Mouse (Mus musculus) mouse trophoblast stem cell (cell line): Measurements from ENCODE around the gene Uqcc2.

ENCODE experiments used
- in situ Hi-C, 2 experiments: fragments of 300-500 bp; cut with MseI, MboI; formaldehyde crosslinking; loops; 2 replicates in 1 of 2; 3 replicates in 1 of 2; pipeline ENCODE4 v1.15.1; 2025

Gene Uqcc2

GRCm38 (mm10) chr17:27125185-27125584 lies 8.5 kb downstream of the Uqcc2 start:
- in situ Hi-C loops: no loop called here

DNA sequence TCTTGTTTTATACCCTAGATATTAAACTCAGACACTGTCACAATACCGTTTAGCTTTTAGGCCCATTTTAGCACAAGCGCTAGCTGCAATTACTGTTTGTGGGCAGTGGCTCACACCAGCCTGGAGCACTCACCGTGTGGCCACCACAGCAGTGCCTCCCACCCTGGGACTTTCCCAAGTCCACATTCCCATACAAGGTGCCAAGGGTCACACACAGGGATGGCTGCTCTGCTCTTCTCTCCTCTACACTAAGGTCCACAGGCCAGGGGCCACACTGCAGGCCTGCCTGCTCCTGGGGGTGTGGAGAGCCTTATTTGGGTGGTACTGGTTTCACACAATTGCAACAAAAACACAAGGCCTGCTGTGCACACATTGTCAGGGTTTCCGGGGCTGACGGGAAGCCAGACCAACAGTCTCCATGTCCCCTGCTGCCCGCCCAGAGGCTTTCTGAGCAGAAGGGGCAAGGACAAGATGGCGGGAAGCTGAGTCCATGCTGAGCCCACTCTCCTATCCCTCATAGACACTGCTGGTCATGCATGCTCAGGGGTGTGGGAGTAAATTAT lies 9.8 kb downstream of the Uqcc2 start:
- in situ Hi-C loops: no loop called here

DNA sequence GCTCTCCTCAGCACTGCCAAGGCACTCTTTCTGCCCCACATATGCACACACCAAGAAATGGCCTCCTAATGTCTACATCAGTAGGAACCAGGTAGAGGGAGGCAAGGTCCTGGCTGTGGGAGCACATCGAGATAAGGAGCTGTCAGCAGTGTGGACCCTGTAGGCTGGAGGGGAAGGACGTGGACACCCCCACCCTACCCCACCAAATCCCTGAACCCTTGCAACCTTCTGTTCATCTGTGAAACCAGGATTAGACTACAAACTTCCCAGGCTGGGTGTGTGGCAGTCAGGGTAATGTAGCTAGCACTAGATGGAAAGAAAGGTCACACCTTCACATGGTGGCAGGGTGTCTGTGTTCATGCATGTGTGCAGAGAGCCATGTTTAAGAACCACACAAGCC lies 10.6 kb downstream of the Uqcc2 start:
- in situ Hi-C loops: no loop called here

GRCm38 (mm10) chr17:27122701-27123100 lies 11.0 kb downstream of the Uqcc2 start:
- in situ Hi-C loops: no loop called here

DNA sequence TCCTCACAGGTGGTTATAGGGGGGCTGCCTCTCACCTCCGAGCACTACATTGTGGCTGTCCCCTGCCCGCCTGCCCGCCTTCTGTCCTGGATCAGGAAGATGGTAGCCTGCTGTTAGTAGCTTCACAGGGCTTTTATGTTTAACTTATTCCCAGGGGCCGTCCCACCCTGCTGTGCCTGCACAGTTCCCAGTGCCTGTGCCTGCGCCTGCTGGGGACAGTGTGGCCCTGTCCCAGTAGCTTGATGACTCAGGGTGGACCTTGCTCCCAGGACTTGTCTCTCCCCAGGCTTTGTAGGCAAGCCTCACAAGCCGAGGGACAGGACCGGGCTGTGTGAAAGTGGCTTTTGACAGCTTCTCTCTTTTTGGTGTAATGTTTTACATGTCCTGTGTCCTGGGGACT lies 11.9 kb downstream of the Uqcc2 start:
- in situ Hi-C loops: no loop called here

DNA sequence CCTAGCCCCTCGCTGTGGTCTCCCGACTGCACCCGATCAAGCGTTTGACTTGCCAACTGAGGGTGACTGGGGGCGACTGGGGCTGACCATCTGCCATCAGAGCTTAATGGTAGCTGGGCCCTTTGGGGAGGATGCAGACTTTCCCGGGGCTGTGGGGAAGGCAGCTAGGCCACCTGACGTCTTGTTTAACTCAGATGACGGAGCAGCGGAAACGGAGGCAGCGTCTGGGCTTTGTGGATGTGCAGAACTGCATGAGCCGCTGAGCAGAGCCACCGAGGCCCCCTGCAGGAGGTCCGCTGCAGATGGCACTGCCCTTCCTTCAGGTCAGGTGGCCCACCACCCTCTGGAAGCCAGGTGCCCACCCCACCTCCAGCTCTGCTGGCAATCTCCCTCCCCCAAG lies 12.4 kb downstream of the Uqcc2 start:
- in situ Hi-C loops: no loop called here

DNA sequence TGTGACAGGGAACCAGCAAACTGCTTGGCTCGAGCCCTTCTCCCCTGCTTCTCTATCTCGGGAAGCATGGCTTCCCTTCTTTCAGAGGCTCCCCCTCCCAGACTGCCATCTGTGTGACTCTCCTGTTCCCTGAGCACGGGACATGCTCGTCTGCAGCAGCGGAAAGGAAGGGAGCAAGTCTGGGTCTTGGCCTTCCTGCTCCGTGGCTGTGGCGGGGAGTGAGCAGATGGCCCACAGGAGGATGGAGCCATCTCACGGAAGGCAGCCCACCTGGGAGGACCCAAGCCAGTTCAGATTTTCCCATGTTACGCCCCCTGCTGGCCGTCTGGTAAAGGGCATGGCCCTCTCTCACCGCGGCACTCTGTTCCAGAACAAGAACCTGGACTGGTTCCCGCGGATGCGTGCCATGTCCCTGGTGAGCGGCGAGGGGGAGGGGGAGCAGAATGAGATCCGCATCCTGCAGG lies 13.1 kb downstream of the Uqcc2 start:
- in situ Hi-C loops: no loop called here

- in situ Hi-C loops: no loop called here
These were observed 13.8 kb downstream of the Uqcc2 start for GRCm38 (mm10) chr17:27119954-27120353.

DNA sequence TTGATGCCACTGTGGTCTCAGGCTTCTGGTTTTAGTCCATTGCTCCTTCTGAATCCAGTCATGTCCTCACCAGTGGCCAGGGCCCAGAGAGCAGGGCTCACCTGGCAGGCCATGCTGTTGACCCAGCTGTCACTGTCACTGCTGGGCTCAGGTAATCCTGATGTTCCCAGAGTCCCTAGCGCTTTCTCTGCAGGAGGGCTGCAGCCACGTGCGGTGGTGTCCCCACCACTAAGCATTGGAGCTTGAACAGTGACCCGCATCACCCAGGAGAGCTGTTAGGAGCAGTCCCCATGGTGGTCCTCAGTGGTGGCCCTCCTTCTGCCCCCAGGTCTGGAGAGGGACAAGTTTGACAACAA lies 14.2 kb downstream of the Uqcc2 start:
- in situ Hi-C loops: no loop called here

DNA sequence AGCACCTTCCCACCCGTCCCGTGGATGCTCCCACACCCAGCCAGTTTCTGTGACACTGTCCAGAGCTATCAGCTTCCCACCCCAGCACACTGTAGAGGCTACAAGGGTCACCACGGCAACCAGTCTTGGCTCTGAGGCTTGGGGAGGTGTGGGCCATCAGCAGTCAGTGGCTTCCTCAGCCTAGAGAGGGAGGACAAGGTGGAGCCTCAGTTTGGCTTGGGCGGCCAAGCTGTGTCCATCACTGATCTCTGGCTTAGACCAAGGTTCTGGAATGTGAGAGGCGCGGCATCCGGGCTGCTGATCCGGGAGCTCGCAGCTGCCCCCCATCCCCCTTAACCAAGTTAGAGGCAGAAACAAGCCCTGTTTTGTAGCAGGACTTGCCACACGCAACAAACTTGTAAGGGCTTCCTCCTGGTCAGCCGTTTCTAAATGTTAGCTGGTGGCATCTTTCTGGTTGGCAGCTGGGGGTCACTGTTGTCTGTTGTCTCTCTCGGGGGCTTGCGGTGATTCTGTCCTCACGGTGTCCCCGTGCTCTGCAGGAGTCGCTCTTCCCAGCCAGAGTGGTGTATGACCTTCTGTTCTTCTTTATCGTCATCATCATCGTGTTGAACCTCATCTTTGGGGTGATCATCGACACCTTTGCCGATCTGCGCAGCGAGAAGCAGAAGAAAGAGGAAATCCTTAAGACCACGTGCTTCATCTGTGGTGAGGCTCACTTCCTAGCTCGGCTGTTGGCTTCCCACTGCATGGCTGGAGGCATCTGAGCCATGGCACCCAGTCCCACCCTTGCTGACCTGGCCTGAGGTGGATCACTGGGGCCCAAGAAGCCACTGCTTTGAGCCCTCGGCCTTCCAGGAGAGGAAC lies 14.8 kb downstream of the Uqcc2 start:
- in situ Hi-C loops: no loop called here

DNA sequence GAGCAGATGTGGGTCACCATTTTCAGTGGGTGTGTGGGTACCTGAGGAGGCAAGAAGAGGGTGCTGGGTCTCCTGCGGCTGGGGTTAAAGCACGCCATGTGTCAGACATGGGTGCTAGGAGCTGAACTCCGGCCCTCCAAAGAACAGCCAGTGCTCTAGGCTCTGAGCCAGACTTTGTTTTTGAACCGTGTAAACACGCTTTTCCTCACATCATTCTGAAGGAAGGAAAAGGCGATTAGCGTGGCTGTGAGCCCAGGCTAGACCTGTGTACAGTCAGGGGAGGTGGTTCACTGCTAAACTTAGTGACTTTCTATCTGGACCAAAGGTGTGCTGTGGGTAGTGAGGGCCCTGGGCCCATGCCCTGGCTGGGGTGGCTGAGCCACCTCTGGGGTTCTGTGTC lies 23.6 kb downstream of the Uqcc2 start:
- in situ Hi-C loops: no loop called here

- in situ Hi-C loops: no loop called here
These were observed 25.8 kb downstream of the Uqcc2 start for GRCm38 (mm10) chr17:27107936-27108335.

DNA sequence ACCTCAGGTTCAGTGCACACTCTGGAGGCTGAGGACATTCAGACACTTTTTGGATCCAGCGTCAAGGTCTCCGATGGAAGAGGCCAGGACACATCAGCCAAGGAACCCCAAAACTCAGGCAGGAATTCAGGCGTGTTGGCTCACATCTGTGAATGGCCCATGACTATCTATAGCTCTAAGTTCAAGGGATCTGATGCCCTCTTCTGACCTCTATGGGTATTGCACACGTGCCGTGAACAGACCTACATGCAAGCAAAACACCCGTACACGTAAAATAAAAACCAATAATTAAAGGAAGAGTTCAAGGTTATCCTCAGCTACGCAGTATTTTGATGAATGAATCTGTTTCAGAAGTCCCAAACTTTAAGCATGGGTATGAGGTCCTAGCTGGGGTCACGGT lies 27.0 kb downstream of the Uqcc2 start:
- in situ Hi-C loops: no loop called here

GRCm38 (mm10) chr17:27105698-27106470 lies 27.8 kb downstream of the Uqcc2 start:
- in situ Hi-C loops: no loop called here

GRCm38 (mm10) chr17:27101675-27102074 lies 32.0 kb downstream of the Uqcc2 start:
- in situ Hi-C loops: no loop called here

DNA sequence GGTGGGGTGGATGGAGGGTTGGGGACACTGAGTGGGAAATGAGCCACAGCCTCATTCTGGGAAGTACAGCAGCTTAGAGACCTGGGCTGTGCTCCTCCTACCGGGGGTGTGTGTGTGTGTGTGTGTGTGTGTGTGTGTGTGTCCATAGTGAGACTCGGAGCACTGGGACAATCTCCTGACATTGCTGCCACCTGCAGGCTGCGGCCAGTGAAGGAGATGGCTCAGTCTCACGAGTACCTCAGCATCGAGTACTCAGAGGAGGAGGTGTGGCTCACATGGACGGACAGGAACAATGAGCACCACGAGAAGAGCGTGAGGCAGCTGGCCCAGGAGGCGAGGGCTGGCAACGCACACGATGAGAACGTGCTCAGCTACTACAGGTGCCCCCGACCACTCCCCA lies 38.0 kb downstream of the Uqcc2 start:
- in situ Hi-C loops: no loop called here

GRCm38 (mm10) chr17:27090068-27090467 lies 43.6 kb downstream of the Uqcc2 start:
- in situ Hi-C loops: no loop called here

- in situ Hi-C loops: loop anchor here in 1 of 2 experiments (10.0 kb wide), 1 partner anchor 53 kb away; no protein-coding TSS in a partner anchor
These were observed 46.3 kb downstream of the Uqcc2 start for GRCm38 (mm10) chr17:27087426-27087825.

DNA sequence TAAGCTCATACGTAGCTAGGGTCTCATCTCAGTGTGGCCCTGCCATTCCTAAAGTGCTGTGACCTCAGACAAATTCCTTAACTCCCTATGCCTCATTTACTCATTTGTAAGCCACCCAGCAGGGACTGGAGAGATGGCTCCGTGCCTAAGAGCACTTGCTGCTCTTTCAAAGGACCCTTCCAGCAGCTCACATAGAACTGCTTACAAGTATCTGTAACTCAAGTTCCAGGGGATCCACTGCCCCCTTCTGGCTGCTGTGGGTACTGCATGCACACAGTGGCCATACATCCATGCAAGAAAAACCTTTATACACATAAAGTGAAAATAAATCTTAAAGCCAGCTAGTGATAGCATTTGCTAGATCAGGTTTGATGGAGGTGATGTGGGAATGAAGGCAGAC lies 48.0 kb downstream of the Uqcc2 start:
- in situ Hi-C loops: loop anchor here in 1 of 2 experiments (10.0 kb wide), 1 partner anchor 51 kb away; no protein-coding TSS in a partner anchor

- in situ Hi-C loops: loop anchor here in 1 of 2 experiments (10.0 kb wide), 1 partner anchor 49 kb away; no protein-coding TSS in a partner anchor
These were observed 50.1 kb downstream of the Uqcc2 start for GRCm38 (mm10) chr17:27083601-27084000.

DNA sequence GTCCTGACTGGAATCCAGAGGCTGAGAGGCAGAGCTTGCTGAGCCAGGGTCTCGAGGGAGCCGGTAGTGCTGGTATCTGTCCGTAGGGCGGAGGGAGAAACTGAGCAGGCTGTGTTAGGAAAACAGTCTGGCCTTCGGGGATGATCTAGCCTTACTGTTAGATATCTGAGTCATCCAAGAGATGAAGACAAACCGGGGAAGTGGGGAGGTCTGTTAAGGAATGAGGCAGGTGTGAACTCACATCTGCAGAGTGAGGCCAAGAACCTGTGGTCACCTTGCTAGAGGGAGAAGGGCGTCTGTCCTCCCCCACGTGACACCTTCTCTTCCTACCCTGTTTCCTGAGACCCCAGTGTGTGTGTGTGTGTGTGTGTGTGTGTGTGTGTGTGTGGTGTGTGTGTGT lies 50.9 kb downstream of the Uqcc2 start:
- in situ Hi-C loops: loop anchor here in 1 of 2 experiments (10.0 kb wide), 1 partner anchor 48 kb away; no protein-coding TSS in a partner anchor

DNA sequence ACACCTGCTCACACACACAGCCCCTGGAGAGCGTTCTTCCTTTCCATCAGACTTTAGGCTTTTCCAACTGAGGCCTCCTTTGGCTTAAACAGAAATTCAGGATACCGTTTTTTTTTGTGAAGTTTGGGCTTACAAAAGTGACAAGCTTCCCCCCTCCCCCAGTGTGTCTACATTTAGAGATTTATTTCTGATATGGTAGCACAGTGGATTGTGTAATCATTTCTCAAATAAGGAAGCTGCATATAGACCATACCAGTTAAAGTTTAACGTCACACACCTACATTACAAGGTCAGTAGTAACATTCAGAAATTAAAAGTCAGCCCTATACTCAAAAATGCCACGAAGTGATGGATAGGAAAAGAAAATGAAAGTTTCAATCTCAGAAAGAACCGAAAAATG lies 51.8 kb downstream of the Uqcc2 start:
- in situ Hi-C loops: loop anchor here in 1 of 2 experiments (10.0 kb wide), 1 partner anchor 47 kb away; no protein-coding TSS in a partner anchor
